Mouse (Mus musculus) leukemia stem cell, adult 10-12 weeks (primary cell): ENCODE results near the gene Rtraf. TPM values are rescaled to one million over a fixed set of nuclear protein-coding genes. Genes with fewer than 3 reads are reported as not detected.

Experiments used
- polyA plus RNA-seq: library from polyadenylated mRNA; stranded (reverse); fragments of >175 nt; gene quantifications from 2 replicates; pipeline ENCODE4 v1.2.3, GENCODE M21; 2012; ENCODE audit warnings: low replicate concordance

The Rtraf gene
- polyA plus RNA-seq = 205 and 365 TPM in 2 replicates

GRCm38 (mm10) chr14:19823321-19824142, at the start of gene Rtraf:
TSS of gene Rtraf (minus strand) at chr14:19823824.

Other genes with a start within 250 kb of the Rtraf start
- gene Gm2237, start 238.7 kb downstream of the Rtraf start, polyA plus RNA-seq = not detected in 2 replicates
- gene Gm5458, start 221.2 kb downstream of the Rtraf start, polyA plus RNA-seq = not detected in 2 replicates
- 2.4 and 2.9 TPM in 2 replicates for gene Nid2, start 72.6 kb downstream of the Rtraf start, polyA plus RNA-seq
- gene Gng2, start 153.8 kb upstream of the Rtraf start, polyA plus RNA-seq = 0.29 and 0.83 TPM in 2 replicates